Mouse (Mus musculus) 416B (cell line): ENCODE measurements at regions not wholly inside any gene's neighbourhood (a gene's known extent, or its start where the extent isn't known, plus 50 kb on each side); places are given as distances from the start of the nearest gene placed in this dataset.

ENCODE experiments used
- DNase-seq: peaks from one replicate; pipeline ENCODE4 v3.0.0; 2011; ENCODE audit warnings: low read depth

DNA sequence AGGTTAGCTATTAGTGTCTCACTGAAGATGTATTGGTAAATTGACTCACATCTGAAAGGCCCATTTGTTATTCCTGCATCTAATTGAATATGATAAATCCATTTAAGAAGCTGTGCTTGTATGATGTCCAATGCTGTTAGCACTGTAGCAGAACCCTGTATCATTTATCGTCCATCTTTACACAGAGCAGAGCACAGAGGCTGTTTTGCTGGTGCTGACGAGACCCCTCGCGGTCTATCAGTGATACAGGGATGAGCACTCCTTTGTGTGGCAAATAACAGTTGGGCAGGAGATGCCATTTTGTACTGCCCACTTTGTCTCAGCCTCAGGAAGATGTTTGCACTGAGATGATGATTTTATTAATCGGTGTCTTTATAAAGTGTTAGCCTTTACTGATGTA is 528.9 kb downstream of the Dnah5 start:
- no peak for DNase-seq

DNA sequence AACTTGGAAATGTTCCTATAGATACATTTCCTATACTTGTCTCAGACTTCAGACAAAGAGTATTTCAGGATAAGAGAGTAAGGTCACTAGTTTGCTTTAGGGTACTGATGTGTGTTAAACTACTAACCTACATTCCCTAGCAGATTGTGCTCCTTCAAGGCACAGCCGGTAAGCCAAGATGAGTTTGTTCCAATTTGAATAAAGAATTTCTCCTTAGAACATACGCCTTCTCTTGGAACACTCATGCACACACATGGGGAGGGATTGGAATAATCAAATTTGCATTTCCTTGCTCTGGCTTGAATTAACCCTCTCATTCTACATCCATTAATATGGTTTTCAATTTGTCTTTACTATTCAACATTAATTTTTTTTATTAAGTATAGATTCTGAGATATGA is 537.0 kb downstream of the Dnah5 start:
- DNase-seq: no peak

DNA sequence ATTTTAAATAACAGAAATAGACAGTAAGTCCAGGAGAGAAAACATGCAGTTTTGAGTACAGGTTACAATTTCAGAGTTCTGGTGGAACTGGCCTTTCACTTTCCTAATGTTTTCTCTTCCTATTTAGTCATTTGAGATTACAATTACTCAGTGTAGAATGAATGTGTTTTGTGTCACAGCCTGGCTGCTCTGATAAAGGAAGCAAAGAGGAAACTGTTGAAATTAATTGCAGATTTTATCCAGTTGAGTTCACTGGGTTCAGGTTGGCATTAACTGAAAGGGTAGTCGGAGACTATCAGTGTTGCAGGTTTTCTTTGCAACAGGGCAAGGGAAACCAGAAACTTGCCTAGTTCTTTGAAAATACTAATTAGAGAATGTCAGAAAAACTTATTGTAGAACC is 542.1 kb downstream of the Dnah5 start:
- peak; percentile 6 for DNase-seq

DNA sequence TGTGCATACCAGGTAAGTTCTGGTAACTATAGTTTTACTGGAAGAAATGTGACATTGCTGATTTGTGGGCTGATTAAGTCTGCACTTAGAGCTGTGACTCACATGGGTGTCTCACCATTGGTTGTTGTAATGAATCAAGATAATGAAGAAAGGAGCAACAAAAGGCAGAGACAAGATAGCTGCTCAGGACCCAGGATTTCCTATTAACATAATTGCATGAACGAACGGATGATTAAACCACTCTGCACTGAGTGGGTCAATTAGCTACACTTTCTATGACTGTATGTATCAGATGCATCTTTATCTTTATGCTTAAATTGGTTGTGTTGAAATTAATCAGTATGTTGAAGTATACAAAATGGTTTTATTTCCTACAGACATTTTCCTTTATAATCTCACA is 543.1 kb downstream of the Dnah5 start:
- no peak for DNase-seq

DNA sequence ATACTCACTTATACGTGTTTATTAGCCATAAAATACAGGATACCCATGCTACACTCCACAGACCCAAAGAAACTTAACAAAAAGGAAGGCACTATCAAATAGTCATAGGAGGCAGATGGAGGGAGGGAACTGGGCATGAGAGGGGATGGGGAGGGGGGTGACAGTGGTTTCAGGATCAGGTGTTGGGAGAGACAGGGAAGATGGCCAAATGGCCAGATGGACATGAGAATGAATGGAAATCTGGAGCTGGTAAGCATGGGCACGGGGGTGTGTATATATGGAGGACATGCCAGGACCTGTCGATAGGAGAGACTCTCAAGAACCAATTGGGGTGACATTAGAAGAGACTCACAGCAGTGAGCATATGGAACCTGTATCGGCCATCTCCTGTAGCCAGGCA is 555.2 kb downstream of the Dnah5 start:
- no peak for DNase-seq
